Mouse (Mus musculus): Measurements from ENCODE around the gene AI837181. TPM values are rescaled to one million over a fixed set of nuclear protein-coding genes. Genes with fewer than 3 reads are reported as not detected.

Gene AI837181
- polyA plus RNA-seq, 1 experiment from 2014 or later, result 36.7 TPM

Other genes starting within 250 kb of the AI837181 start
- gene Pacs1, start 152.0 kb upstream of the AI837181 start, polyA plus RNA-seq (2014; fragmentation: Nextera tagmentation; extraction: Ambion mirVana), result 25.0 and 29.4 TPM in 2 replicates
- gene Sf3b2, start 129.7 kb upstream of the AI837181 start, polyA plus RNA-seq (2014; fragmentation: Nextera tagmentation; extraction: Ambion mirVana), result 298 and 333 TPM in 2 replicates
- gene Gal3st3, start 126.8 kb upstream of the AI837181 start, polyA plus RNA-seq (2014; fragmentation: Nextera tagmentation; extraction: Ambion mirVana), result 20.9 and 26.3 TPM in 2 replicates
- gene Catsper1, start 89.4 kb upstream of the AI837181 start, polyA plus RNA-seq (2014; fragmentation: Nextera tagmentation; extraction: Ambion mirVana), result not detected in 2 replicates
- 4.0 and 5.6 TPM in 2 replicates for gene Cst6, start 75.6 kb upstream of the AI837181 start, polyA plus RNA-seq (2014; fragmentation: Nextera tagmentation; extraction: Ambion mirVana)
- gene Eif1ad, start 58.4 kb upstream of the AI837181 start, polyA plus RNA-seq (2014; fragmentation: Nextera tagmentation; extraction: Ambion mirVana), result 33.0 and 36.2 TPM in 2 replicates
- gene Banf1, start 58.0 kb upstream of the AI837181 start, polyA plus RNA-seq (2014; fragmentation: Nextera tagmentation; extraction: Ambion mirVana), result 417 and 471 TPM in 2 replicates
- 58.3 and 64.2 TPM in 2 replicates for gene Sart1, start 36.4 kb upstream of the AI837181 start, polyA plus RNA-seq (2014; fragmentation: Nextera tagmentation; extraction: Ambion mirVana)
- gene Tsga10ip, start 22.6 kb upstream of the AI837181 start, polyA plus RNA-seq (2014; fragmentation: Nextera tagmentation; extraction: Ambion mirVana), result not detected in 2 replicates
- 255 and 263 TPM in 2 replicates for gene Drap1, start 165 bp upstream of the AI837181 start, polyA plus RNA-seq (2014; fragmentation: Nextera tagmentation; extraction: Ambion mirVana)
- gene Fosl1, start 22.4 kb downstream of the AI837181 start, polyA plus RNA-seq (2014; fragmentation: Nextera tagmentation; extraction: Ambion mirVana), result not detected in 2 replicates
- gene Ccdc85b, start 32.8 kb downstream of the AI837181 start, polyA plus RNA-seq (2014; fragmentation: Nextera tagmentation; extraction: Ambion mirVana), result 5.9 and 6.4 TPM in 2 replicates
- gene Fibp, start 35.5 kb downstream of the AI837181 start, polyA plus RNA-seq (2014; fragmentation: Nextera tagmentation; extraction: Ambion mirVana), result 153 and 167 TPM in 2 replicates
- 3.4 and 5.3 TPM in 2 replicates for gene Ctsw, start 43.4 kb downstream of the AI837181 start, polyA plus RNA-seq (2014; fragmentation: Nextera tagmentation; extraction: Ambion mirVana)
- 25.1 and 29.0 TPM in 2 replicates for gene Efemp2, start 48.8 kb downstream of the AI837181 start, polyA plus RNA-seq (2014; fragmentation: Nextera tagmentation; extraction: Ambion mirVana)
- 51.8 and 57.1 TPM in 2 replicates for gene Mus81, start 63.3 kb downstream of the AI837181 start, polyA plus RNA-seq (2014; fragmentation: Nextera tagmentation; extraction: Ambion mirVana)
- 4,491 and 4,757 TPM in 2 replicates for gene Cfl1, start 65.3 kb downstream of the AI837181 start, polyA plus RNA-seq (2014; fragmentation: Nextera tagmentation; extraction: Ambion mirVana)
- gene 1700020D05Rik, start 78.6 kb downstream of the AI837181 start, polyA plus RNA-seq (2014; fragmentation: Nextera tagmentation; extraction: Ambion mirVana), result 0.28 TPM in 1 of 2 replicates, not detected in the other
- 55.3 and 73.2 TPM in 2 replicates for gene Snx32, start 85.4 kb downstream of the AI837181 start, polyA plus RNA-seq (2014; fragmentation: Nextera tagmentation; extraction: Ambion mirVana)
- 0.16 TPM in 1 of 2 replicates, not detected in the other for gene Ovol1, start 135.5 kb downstream of the AI837181 start, polyA plus RNA-seq (2014; fragmentation: Nextera tagmentation; extraction: Ambion mirVana)
- 1.5 and 1.6 TPM in 2 replicates for gene Ap5b1, start 142.9 kb downstream of the AI837181 start, polyA plus RNA-seq (2014; fragmentation: Nextera tagmentation; extraction: Ambion mirVana)
- gene Rnaseh2c, start 176.7 kb downstream of the AI837181 start, polyA plus RNA-seq (2014; fragmentation: Nextera tagmentation; extraction: Ambion mirVana), result 85.7 and 95.8 TPM in 2 replicates
- gene Kat5, start 185.1 kb downstream of the AI837181 start, polyA plus RNA-seq (2014; fragmentation: Nextera tagmentation; extraction: Ambion mirVana), result 43.7 and 49.7 TPM in 2 replicates
- 29.8 and 35.8 TPM in 2 replicates for gene Rela, start 212.3 kb downstream of the AI837181 start, polyA plus RNA-seq (2014; fragmentation: Nextera tagmentation; extraction: Ambion mirVana)
- 9.2 and 10.2 TPM in 2 replicates for gene Sipa1, start 238.6 kb downstream of the AI837181 start, polyA plus RNA-seq (2014; fragmentation: Nextera tagmentation; extraction: Ambion mirVana)